Mouse (Mus musculus) cerebellum, adult 18-20 months (tissue): Measurements from ENCODE around the gene Plxnb1.

ENCODE experiments used
- DNase-seq, 2 experiments: peaks; one replicate each; pipeline ENCODE4 v3.0.0; 2021

The Plxnb1 gene

DNA sequence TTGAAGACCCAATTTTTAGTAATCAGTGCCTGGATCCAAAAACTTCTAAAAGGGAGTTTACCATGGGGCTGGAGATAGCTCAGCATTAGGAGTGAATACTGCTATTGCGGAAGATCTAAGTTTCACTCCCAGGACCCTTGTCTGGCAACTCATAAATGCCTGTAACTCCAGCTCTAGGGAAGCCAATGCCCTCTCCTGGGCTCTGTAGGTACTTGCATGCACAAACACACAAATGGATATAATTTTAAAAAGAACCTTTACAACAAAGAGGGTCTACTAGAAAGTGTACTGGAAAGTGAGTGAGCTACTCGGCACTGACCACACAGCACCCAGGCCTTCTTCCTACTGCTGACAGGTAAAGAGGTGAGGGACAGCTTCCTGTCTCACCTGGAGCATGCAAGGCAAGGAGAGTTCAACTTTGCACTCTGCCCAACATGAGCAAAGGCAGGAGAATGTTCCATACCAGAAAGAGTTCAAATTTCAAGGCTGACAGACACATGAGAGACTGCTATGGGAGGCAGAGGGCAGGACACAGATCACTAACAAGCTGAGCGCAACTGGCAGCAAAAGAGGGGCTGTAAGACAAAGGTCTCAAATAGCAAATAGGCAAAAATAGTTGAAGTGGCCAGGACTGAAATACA, 27.0 kb upstream of the Plxnb1 start:
- no peak for DNase-seq

DNA sequence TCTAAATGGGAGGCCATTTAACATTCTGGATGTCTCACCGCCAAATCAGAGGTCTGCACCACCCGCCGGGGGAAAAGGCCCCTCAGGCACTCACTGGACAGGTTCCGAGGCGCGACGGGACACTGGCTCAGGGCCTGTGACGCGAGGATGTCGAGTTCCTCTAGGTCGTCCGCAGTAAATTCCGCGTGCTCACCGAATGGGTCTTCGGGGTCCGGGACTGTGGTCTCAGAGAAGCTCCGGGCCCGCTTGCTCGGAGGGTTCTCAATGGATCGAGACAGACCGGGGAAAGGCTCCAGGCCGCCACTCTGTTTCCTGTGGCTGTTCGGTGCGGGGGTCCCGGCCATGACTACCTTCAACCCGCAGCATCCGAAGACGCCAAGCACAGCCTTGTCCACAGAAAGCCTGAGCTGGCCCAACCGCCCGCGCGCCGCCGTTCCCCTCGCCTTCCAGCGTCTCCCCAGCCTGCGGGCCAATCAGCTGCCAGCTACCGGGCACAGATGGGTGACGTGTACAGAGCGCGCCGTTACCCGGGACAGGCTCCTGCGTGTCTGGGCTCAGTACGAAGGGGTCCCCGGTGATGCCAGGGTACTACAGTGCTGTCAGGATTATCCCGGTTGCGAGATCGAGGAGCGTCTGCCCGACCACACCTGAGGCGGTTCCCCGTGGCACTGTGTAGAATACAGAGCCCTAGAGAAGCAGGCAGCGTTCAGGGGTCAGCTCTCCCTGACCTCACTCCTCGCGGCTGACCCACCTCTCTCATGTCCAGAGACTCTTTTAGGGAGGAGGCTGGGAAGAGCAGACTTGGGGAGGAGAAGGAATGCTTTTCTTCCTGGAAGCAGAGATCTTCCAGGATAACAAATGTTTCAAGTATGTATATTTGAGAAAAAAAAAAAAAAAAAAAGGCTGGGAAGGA, 21.3 kb upstream of the Plxnb1 start, which contains the start of gene Atrip:
Gene Atrip, minus strand, starts transcription at position 464 of the 913 bp plus-strand sequence.
- DNase-seq, result peak; percentile 95 to 96

- no peak for DNase-seq
These were observed 14.7 kb upstream of the Plxnb1 start for GRCm38 (mm10) chr9:109080516-109080915.

GRCm38 (mm10) chr9:109081749-109082123, 13.5 kb upstream of the Plxnb1 start:
- no peak for DNase-seq

DNA sequence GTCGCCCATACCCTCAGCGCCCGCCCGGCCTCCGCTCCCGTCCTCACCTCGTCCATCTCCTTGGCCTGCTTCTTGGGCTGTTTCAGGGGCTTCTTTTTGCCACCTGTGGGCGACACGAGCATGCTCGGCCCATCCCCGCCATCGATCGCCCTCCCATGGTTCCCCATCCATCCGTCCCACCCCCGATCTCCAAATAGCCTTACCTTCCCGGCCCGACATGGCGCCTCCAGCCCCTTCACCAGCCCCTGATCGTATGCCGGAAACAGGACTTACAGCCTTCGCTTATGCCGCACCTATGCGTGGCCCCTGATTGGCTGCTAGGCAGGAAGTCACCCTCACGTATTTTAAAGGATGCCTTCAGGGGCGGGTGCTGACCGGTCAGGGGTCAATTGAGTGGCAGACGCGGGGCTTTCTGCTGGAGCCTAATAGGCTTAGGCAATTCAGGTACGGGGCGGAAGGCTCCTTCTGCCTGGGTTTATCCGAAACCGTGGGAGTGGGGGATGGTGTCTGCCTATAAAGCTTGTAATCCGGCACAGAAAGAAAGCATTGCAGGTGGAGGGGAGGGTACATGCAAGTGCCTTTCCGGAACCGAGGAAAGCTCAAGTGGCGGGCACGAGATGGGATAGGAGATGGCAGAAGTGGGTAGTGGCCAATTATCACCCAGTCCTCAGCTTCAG, 12.9 kb upstream of the Plxnb1 start, which contains the start of the genes Ccdc51 and Tma7:
Gene Ccdc51, plus strand, starts transcription at position 370 of the 677 bp plus-strand sequence.
Gene Tma7, minus strand, starts transcription at position 464 of the 677 bp plus-strand sequence.
- DNase-seq, result peak; percentile 82 to 91

DNA sequence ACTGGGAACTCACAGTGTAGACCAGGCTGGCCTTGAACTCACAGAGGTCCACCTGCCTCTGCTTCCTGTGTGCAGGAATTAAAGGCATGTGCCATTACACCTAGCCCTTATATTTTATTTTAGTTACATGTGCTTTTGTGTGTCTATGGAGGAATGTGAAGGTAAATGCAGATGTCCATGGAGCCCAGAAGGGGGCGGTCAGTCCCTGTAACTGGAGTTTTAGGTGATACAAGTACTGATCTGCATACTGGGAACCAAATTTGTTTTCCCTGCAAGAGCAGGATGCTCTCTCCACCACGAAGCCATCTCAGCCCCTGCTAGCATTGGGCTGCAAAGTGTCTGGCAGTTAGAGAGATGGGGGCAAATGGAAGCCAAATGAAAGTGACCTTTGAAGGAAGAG, 10.3 kb upstream of the Plxnb1 start:
- DNase-seq, result no peak

DNA sequence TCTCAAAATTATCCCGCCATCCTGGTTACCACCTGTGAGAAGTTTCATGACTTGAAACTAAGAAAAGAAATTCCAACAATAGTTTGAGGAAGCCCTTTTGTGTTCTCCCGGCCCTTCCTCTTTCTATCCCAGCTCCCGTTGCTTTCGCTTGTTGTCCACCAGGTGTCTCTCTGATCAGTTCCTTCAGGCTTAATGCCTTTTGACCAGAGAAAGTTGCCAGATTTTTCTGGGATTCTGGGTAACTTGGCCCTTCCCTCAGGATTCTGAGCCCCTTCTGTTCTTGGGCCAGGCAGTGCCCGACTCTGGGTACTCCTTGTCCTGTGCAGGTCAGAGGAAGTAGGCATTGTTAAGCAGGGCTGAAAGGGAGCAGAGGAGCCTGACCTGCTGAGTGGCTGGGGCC, 7.2 kb upstream of the Plxnb1 start:
- peak; percentile 43 to 45 for DNase-seq

DNA sequence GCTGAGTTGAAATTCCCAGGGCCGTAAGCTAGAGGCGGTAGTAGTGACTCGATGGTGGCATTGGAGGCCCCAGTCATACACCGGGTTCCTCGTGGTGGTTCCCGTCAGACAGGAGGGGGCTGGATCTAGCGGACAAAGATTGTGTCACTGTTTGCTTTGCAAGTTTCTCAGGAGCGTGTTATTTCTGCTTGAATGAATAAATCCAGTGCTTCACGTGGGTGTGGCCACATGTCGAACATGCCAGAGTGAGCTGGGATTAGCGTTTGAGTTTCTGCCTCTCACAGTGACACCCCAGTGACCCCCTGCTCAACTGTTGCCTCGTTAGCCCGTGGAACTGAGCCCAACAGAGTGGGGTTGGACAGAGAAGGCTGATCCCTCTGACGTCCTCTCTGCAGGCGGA, 4.7 kb upstream of the Plxnb1 start:
- no peak for DNase-seq

DNA sequence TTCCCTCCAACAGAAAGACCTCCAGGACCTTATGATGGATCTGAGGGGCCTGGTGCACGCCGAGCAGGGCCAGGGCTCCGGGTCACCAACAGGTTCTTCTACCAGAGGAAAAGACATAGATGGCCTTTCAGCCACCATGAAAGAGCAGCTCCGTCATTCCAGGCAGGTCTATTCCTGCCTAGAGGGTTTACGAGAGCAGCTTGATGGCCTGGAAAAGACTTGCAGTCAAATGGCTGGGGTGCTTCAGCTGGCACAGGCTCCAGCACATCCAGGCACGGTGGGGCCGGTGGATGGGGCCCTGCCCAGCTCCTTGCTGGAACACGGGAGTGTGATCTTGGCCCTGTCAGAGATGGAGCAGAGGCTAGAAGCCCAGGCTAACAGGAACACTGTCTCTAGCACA, 3.4 kb upstream of the Plxnb1 start:
- DNase-seq, result no peak

- no peak for DNase-seq
These were observed 2.4 kb upstream of the Plxnb1 start for GRCm38 (mm10) chr9:109092799-109093198.

DNA sequence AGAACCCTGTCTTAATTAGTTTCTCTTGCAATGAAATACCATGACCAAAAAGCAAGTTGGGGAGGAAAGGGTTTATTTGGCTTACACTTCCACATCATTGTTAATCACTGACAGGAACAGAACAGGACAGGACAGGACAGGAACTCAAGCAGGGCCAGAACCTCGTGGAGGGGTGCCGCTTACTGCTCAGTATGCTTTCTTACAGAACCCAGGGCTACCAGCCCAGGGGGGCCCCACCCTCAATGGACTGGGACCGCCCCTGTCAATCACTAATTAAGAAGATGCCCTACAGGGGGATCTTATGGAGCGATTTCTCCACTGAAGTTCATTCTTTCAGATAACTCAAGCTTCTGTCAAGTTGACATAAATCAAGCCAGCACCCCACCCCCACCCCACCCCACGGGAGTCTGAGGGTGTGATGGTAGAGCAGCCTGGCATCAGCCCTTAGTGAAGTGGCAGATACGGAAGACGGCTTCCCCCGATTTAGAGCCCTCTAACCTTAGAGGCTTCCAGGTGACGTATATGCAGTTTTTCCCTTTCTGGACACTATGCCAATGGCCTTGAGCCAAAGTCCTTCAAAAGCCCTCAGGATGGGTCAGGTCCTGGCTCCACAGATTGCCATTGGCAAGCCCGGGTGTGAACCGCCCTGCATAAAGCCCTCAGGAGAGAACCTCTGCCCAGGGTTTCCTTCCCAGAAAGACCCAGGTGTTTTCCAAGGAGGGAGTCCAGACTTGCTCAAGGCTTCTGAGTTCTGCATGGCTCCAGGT, 1.2 kb upstream of the Plxnb1 start:
- no peak for DNase-seq

DNA sequence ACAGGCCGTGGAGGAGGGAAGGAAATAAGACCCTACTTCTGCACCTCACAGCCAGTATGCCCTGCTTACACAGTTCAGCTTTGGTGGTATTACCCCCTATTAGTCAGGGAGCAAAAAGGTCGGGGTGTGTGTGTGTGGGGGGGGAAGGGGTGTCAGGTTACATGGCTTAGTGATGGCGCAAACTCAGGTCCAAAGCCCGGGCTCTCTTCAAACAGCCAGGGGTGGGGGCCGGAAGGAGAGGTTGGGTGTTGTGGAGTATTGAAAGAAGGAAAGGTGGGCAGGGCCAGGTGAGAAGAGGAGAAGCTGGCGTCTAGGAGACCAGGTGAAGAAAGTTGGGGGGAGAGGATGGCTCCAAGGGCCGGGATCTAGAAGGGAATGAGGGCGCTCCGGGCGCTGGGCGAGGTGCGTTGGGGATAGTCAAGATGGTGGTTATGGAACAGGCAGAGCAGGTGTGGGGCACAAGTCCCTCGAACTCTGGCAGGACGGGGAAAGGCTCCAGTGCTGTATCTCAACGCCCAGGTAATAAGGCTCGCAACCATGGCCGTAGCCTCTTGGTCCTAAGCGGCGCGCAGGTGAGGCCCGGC, 544 bp upstream of the Plxnb1 start:
- DNase-seq, result peak in 1 of 2 experiments; percentile 36

DNA sequence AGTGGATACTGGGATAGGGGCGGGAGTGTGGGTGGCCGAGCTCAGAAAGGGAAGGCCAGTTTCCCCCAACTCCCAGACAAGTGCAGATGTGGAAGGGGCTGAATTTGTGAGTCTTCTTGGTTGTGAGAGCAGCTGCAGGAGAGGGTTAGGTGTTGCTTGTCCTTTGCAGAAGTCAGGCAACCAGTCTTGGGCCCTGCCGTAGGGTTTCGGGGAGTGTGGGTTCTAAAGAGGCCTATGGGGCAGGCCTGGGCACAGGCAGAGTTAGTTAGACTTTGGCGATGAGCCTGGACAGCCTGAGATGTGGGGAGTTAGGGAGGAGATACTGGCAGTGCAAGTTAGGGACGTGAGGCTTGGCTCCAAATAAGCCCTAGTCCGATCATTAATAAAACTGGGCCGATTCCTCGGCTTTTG, 1.1 kb downstream of the Plxnb1 start:
- DNase-seq, result peak in 1 of 2 experiments; percentile 23

DNA sequence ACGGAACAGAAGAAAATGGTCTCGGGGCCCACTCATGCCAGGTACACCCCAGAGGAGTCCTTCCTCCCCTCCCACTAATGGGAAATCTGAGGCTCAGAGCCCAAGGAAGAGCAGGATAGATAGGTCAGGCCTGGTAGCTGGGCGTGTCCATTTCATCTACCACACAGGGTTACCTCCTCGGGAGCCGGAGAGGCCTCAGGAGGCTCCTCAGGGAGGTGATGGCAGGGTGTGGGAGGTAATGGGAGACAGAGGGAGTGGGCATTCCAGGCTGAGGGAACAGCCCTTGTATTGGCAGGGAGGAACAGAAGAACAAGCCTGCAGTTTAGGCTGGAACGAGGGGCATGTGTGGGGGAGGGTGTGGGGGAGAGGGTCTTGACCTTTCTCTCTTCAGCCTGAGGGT, 1.7 kb downstream of the Plxnb1 start:
- DNase-seq, result no peak

GRCm38 (mm10) chr9:109097291-109097690, 2.1 kb downstream of the Plxnb1 start:
- DNase-seq, result no peak

- DNase-seq, result peak; percentile 36 to 52
These were observed 2.6 kb downstream of the Plxnb1 start for GRCm38 (mm10) chr9:109097831-109098230.

DNA sequence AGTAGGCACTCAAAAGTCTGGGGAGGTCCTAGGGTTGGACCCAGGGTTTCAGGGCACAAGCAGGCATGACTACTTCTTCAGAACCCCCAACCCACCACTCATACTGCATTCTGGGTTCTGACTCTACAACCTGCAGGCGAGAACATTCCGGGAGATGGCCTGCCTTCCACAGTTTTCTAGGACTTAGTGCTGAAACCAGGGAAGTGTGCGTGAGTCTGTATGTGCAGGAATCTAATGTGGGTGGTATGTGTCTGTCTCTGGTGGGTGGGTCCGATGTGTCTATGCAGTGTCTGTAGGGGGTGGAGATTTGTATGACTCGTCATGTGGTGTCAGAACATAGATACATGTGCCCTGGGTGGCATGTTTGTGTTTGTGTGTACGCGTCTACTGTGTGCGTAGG, 3.2 kb downstream of the Plxnb1 start:
- no peak for DNase-seq

DNA sequence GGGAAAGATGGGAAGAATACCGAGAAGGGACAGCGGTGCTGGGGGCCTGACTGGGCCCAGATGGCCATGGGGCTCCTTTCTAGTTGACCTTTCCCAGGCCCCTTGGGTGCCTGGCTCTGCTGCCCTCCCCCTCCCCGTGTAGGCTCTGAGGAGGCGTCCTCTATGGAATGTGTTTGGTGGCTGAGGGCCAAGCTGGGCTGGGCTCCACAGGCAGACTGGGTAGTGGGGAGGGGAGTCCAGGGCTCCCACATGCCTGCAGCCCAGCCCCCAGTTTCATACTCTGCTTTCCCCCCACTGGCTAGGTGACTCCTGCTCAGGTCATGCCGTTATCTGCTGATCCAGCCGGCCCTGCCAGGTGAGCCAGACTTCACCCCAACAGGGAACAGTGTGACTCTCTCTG, 3.8 kb downstream of the Plxnb1 start:
- peak in 1 of 2 experiments; percentile 23 for DNase-seq

DNA sequence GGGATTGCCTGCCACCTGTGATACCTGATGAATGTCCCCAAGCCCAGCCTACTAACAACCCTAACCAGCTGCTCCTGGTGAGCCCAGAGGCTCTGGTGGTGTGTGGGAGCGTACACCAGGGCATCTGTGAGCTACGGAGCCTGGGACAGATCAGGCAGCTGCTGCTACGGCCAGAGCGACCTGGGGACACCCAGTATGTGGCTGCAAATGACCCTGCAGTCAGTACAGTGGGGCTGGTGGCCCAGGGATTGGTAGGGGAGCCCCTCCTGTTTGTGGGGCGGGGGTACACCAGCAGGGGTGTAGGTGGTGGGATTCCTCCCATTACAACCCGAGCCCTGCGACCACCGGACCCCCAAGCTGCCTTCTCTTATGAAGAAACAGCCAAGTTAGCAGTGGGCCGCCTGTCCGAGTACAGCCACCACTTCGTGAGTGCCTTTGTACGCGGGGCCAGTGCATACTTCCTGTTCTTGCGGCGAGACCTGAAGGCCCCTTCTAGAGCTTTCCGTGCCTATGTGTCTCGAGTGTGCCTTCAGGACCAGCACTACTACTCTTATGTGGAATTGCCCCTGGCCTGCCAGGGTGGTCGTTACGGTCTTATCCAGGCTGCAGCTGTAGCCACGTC, 5.2 kb downstream of the Plxnb1 start:
- DNase-seq, result no peak

- DNase-seq, result no peak
These were observed 6.8 kb downstream of the Plxnb1 start for GRCm38 (mm10) chr9:109101933-109102445.

- DNase-seq, result no peak
These were observed 7.4 kb downstream of the Plxnb1 start for GRCm38 (mm10) chr9:109102541-109102940.
